Mouse (Mus musculus) T-helper 2 cell (primary cell): ENCODE results near the gene Kxd1.

Source experiments
- in situ Hi-C: fragments of 300-600 bp; cut with MboI, MseI; formaldehyde crosslinking; loops from one replicate; pipeline ENCODE4 v1.15.1; 2025; ENCODE audit warnings: high pct_unique_total_duplicates

Kxd1 gene

GRCm38 (mm10) chr8:70547762-70548161 lies 20.0 kb upstream of the Kxd1 start:
- in situ Hi-C loops: no loop called here

GRCm38 (mm10) chr8:70546412-70546811 lies 18.7 kb upstream of the Kxd1 start:
- in situ Hi-C loops: no loop called here

- in situ Hi-C loops: no loop called here
Observed at GRCm38 (mm10) chr8:70544200-70544687, 16.5 kb upstream of the Kxd1 start.

DNA sequence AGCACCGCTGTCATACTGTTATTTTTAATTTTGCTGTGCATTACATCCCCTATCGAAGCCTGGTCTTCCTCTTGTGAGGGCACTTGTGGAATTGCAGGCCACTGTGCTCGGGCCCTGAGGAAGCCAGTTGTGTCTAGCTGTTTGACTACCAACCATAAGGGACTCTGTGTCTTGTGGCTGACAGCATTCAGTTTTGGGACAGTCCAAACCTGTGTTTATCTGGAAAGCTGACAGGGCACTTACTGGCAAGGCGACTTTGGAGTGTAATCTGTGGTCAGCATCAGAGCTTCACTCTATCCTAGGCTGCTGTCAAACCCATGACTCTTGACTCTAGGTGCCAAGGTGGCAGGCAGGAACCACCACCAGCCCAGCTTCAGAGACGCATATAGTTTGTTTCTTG lies 13.3 kb upstream of the Kxd1 start:
- in situ Hi-C loops: no loop called here

GRCm38 (mm10) chr8:70540507-70541071 lies 12.8 kb upstream of the Kxd1 start:
- in situ Hi-C loops: no loop called here

- in situ Hi-C loops: no loop called here
Observed at GRCm38 (mm10) chr8:70540013-70540506, 12.3 kb upstream of the Kxd1 start.

- in situ Hi-C loops: no loop called here
Observed at GRCm38 (mm10) chr8:70539077-70539813, 11.5 kb upstream of the Kxd1 start, which contains the start of gene Ell. Ell (plus strand) TSS chr8:70539457.

GRCm38 (mm10) chr8:70538633-70539076 lies 10.9 kb upstream of the Kxd1 start:
- in situ Hi-C loops: no loop called here

- in situ Hi-C loops: no loop called here
Observed at GRCm38 (mm10) chr8:70538024-70538579, 10.3 kb upstream of the Kxd1 start.

DNA sequence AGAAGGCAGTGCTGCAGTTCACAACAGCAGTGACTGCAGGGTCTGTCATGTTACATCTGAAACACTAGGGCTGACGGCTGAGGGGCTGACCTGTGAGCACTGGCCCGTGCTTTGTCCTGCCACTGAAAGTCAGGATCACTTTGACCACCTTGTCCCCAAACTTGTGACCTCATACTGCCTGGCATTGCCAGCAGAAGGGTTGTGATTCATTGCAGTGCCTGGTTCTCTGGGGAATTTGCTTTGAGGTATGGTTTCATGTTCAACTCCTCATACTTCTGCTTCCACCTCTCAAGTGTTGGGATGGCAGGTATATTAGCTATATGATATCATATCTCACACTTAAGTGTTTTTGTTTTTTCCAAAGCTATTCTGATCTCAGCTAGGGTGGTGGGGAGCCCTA lies 7.9 kb upstream of the Kxd1 start:
- in situ Hi-C loops: no loop called here

GRCm38 (mm10) chr8:70535221-70535620 lies 7.5 kb upstream of the Kxd1 start:
- in situ Hi-C loops: no loop called here

- in situ Hi-C loops: no loop called here
Observed at GRCm38 (mm10) chr8:70534281-70534680, 6.5 kb upstream of the Kxd1 start.

DNA sequence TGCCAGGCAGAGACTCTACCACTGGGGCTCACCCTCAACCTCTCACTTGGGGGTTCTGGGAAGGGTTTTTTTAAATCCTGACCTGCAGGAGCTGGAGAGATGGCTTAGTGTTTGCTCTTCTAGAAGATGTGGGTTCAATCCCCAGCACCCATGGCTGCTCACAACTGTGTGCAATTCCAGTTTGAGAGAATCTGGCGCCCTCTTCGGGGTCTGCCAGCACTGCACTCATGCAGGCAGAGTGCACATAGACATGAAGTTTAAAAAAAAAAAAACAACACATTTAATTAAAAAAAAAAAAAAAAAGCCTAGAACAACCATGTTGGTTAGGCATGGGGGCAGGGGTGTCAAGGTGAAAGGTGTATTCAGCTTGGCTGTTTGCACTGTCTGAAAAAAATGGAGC lies 2.6 kb upstream of the Kxd1 start:
- in situ Hi-C loops: no loop called here

GRCm38 (mm10) chr8:70529741-70530161 lies 2.0 kb upstream of the Kxd1 start:
- in situ Hi-C loops: no loop called here

DNA sequence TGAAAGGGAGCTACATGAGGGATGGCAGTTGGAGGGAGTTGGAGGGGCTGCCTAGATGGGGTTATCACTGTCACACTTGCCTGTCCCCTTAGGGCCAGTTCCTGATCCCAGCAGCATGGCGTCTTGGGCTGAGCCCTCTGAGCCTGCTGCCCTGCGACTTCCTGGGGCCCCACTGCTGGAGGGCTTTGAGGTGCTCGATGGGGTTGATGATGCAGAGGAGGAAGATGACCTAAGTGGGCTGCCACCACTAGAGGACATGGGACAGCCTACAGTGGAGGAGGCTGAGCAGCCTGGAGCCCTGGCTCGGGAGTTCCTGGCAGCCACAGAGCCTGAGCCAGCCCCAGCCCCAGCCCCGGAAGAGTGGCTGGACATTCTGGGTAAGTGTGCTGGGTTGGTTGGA lies 1.5 kb upstream of the Kxd1 start:
- in situ Hi-C loops: no loop called here

GRCm38 (mm10) chr8:70528182-70528797 lies 534 bp upstream of the Kxd1 start:
- in situ Hi-C loops: no loop called here

GRCm38 (mm10) chr8:70527111-70527511 lies 645 bp downstream of the Kxd1 start:
- in situ Hi-C loops: no loop called here

GRCm38 (mm10) chr8:70522592-70523403 lies 5.0 kb downstream of the Kxd1 start:
- in situ Hi-C loops: loop anchor here (25.0 kb wide), 1 partner anchor 1140 kb away; the partner anchor contains the start of gene Unc13a

- in situ Hi-C loops: loop anchor here (25.0 kb wide), 1 partner anchor 1143 kb away; the partner anchor contains the start of gene Unc13a
Observed at GRCm38 (mm10) chr8:70519606-70520005, 8.2 kb downstream of the Kxd1 start.

DNA sequence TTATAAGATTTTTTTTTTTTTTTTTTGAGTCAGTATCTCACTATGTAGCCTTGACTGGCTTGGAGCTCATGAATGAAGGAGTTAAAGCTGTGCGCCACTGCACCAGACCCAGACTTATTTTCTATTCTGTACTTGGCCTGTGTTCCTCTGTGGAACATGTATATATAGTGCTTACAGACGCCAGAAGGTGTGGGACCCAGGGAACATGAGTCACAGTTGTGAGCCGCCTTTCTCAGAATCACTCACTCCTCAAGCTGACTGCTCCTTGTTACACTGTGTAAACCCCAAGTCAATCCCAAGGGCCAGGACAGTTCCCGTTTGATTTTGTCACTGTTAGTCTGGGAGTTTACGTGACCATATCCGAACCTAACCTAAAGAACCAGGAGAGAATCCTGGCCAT lies 8.7 kb downstream of the Kxd1 start:
- in situ Hi-C loops: loop anchor here (25.0 kb wide), 1 partner anchor 1143 kb away; the partner anchor contains the start of gene Unc13a
